8 mouse cellular contexts compared by ENCODE assay signal in the genomic region with DNA sequence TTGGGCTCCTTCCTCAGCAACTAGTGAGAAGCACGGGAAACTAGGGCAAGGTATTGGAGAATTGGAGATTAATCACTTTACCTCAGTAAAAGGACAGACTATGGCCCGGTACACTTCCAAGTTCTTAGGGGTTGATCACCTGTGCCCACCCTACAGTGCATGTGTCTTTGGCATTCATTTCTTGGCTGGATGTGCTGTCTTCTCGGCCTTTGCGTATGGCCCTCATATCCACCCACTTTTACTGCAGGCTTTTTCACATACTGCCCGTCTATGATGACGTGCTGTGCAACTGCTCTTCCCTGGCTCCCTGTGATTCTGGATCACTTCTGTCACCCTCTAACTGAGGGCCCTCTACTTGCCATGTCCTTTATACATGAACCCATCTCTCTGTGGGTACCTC. TPM values are rescaled to one million over a fixed set of nuclear protein-coding genes. Genes with fewer than 3 reads are reported as not detected.
DNase-seq lines count a peak whose midpoint lies in the region; ATAC-seq and TF ChIP-seq lines count a peak whose summit lies in the region.

No protein-coding gene starts in this region.

- TF ChIP-seq CTCF in liver, postnatal 0 days (IDR thresholded peaks at IDR 0.05; ENCODE audit: low read depth) = no peak

- no peak for ATAC-seq in heart, embryonic 14.5 days (ENCODE audit: insufficient number of reproducible peaks, insufficient read depth, low FRiP score, low read depth)
- no peak for ATAC-seq in forebrain, embryonic 16.5 days
- no peak for ATAC-seq in liver, postnatal 0 days

- in situ Hi-C loops in ES-E14 (cut with MboI; ENCODE audit: low sequenced_read_pairs in 2 of 2, unreplicated experiment in 2 of 2) = no loop called here

- DNase-seq in heart, postnatal 36 days = no peak
- DNase-seq in ES-E14 (ENCODE audit: low read depth, low spot score) = no peak
- DNase-seq in liver, postnatal 0 days = no peak
- no peak for DNase-seq in left cerebral cortex, postnatal 10 days (ENCODE audit: extremely low spot score in 1 of 2, low spot score in 2 of 2)
- DNase-seq in gastrocnemius, postnatal 10 days = no peak
- DNase-seq in right cerebral cortex, postnatal 4 days = no peak

- H3K36me3 ChIP-seq in heart, embryonic 14.5 days (ENCODE audit: control insufficient read depth, insufficient read depth, low read length) = 0 out of 2 replicates have a peak, but pooled peaks cover under 1% of the 10 kb centered on the region
- H3K36me3 ChIP-seq in ES-E14 (ENCODE audit: control insufficient read depth, insufficient read depth, low read length, poor library complexity, severe bottlenecking) = peaks cover 2% of the 10 kb centered on the region
- H3K36me3 ChIP-seq in forebrain, embryonic 16.5 days (ENCODE audit: control insufficient read depth, insufficient read depth) = no peaks in the 10 kb centered on the region
- H3K36me3 ChIP-seq in liver, postnatal 0 days (replicated peaks; ENCODE audit: insufficient read depth, low read length) = no peaks in the 10 kb centered on the region

- no peaks in the 10 kb centered on the region for H3K27me3 ChIP-seq in heart, embryonic 14.5 days (ENCODE audit: control insufficient read depth, insufficient read depth, low read length)
- H3K27me3 ChIP-seq in forebrain, embryonic 16.5 days (replicated peaks; ENCODE audit: control insufficient read depth, insufficient read depth, low read length) = no peaks in the 10 kb centered on the region
- H3K27me3 ChIP-seq in liver, postnatal 0 days (ENCODE audit: insufficient read depth, low read length) = no peaks in the 10 kb centered on the region

- no peak overlapping the region for H3K9ac ChIP-seq in heart, embryonic 14.5 days (ENCODE audit: low read length)
- peak overlapping the region; percentile 2; the same call in 1 of the 2 replicates for H3K9ac ChIP-seq in ES-E14 (ENCODE audit: insufficient read depth, low read depth, low read length, poor library complexity, severe bottlenecking)
- no peak overlapping the region for H3K9ac ChIP-seq in forebrain, embryonic 16.5 days (replicated peaks; ENCODE audit: low read depth, low read length)
- no peak overlapping the region for H3K9ac ChIP-seq in liver, postnatal 0 days (replicated peaks)

- peaks cover 2 to 12% of the 10 kb centered on the region in 2 experiments; a peak in 3 of 4 replicates for H3K4me1 ChIP-seq in heart, embryonic 14.5 days (ENCODE audit: control insufficient read depth in 2 of 2, insufficient read depth in 2 of 2, low read length in 2 of 2)
- peaks cover 0 to 3% of the 10 kb centered on the region in 2 experiments; a peak in 1 of 4 replicates for H3K4me1 ChIP-seq in ES-E14 (ENCODE audit: control insufficient read depth in 2 of 2, insufficient read depth in 2 of 2, low read length in 2 of 2, poor library complexity in 1 of 2)
- peaks cover 23% of the 10 kb centered on the region for H3K4me1 ChIP-seq in forebrain, embryonic 16.5 days (replicated peaks; ENCODE audit: control insufficient read depth, insufficient read depth, low read length)
- peaks cover 19% of the 10 kb centered on the region for H3K4me1 ChIP-seq in liver, postnatal 0 days (ENCODE audit: insufficient read depth)

- 80% methylated on average over 6 of the region's 6 CpGs for WGBS in heart, embryonic 14.5 days
- WGBS in forebrain, embryonic 16.5 days = 89% methylated on average over 6 of the region's 6 CpGs
- WGBS in liver, postnatal 0 days (ENCODE audit: insufficient replicate concordance) = 87% methylated on average over 6 of the region's 6 CpGs

- H3K27ac ChIP-seq in heart, embryonic 14.5 days (replicated peaks in 1 of 2; ENCODE audit: control insufficient read depth in 1 of 2, insufficient read depth in 1 of 2, low read depth in 2 of 2, low read length in 2 of 2) = no peak overlapping the region
- no peak overlapping the region for H3K27ac ChIP-seq in ES-E14 (ENCODE audit: insufficient read depth, low read depth, low read length, poor library complexity, severe bottlenecking)
- H3K27ac ChIP-seq in forebrain, embryonic 16.5 days (ENCODE audit: low read length) = no peak overlapping the region
- H3K27ac ChIP-seq in liver, postnatal 0 days (ENCODE audit: low read depth) = 0 out of 2 replicates have a peak overlapping the region, but pooled peaks have one; percentile 36

- intact Hi-C loops in heart, postnatal 36 days (cut with DNase I) = loop anchor here (1.0 to 2.0 kb wide), 2 partner anchors 19 to 44 kb away; a partner anchor contains a TSS
- intact Hi-C loops in left cerebral cortex, postnatal 10 days (cut with DNase I) = no loop called here

- peak overlapping the region; percentile 88 for H3K4me2 ChIP-seq in heart, embryonic 14.5 days (ENCODE audit: low read length)
- peak overlapping the region; percentile 54 for H3K4me2 ChIP-seq in forebrain, embryonic 16.5 days (ENCODE audit: low read length)
- H3K4me2 ChIP-seq in liver, postnatal 0 days (ENCODE audit: low read depth, low read length) = peak overlapping the region; percentile 81; the same call in 1 of the 2 replicates

- peak overlapping the region in 1 of 2 experiments; percentile 84; a peak in 1 of 4 replicates for H3K4me3 ChIP-seq in heart, embryonic 14.5 days (ENCODE audit: control insufficient read depth in 1 of 2, insufficient read depth in 1 of 2, low read depth in 1 of 2, low read length in 2 of 2)
- peak overlapping the region in 1 of 2 experiments; percentile 73; a peak in 2 of 4 replicates for H3K4me3 ChIP-seq in ES-E14 (ENCODE audit: insufficient read depth in 1 of 2, low read depth in 1 of 2, low read length in 2 of 2, poor library complexity in 1 of 2, severe bottlenecking in 1 of 2)
- H3K4me3 ChIP-seq in forebrain, embryonic 16.5 days (replicated peaks; ENCODE audit: low read length) = peak overlapping the region; percentile 99
- H3K4me3 ChIP-seq in liver, postnatal 0 days (ENCODE audit: low read depth, low read length) = peak overlapping the region; percentile 91

- no peak for TF ChIP-seq EP300 in liver, postnatal 0 days (IDR thresholded peaks at IDR 0.05; ENCODE audit: low read depth)

- H3K9me3 ChIP-seq in heart, embryonic 14.5 days (ENCODE audit: control insufficient read depth, low read length) = peaks cover 8% of the 10 kb centered on the region; the same call in 1 of the 2 replicates
- no peaks in the 10 kb centered on the region for H3K9me3 ChIP-seq in ES-E14 (ENCODE audit: control insufficient read depth, insufficient read depth, low read depth, low read length)
- no peaks in the 10 kb centered on the region for H3K9me3 ChIP-seq in forebrain, embryonic 16.5 days (ENCODE audit: control insufficient read depth, low read length)
- no peaks in the 10 kb centered on the region; the same call in 1 of the 2 replicates for H3K9me3 ChIP-seq in liver, postnatal 0 days (ENCODE audit: low read length)

TF ChIP-seq in ES-E14, 5 proteins besides CTCF, POLR2A, EP300 and RAD21 (continues in another document):
- TF ChIP-seq ZNF384 (IDR thresholded peaks at IDR 0.05; ENCODE audit: low read depth, low read length) = 0 out of 2 replicates have a peak, but pooled peaks have one; percentile 4
- no peak for TF ChIP-seq MAFK (IDR thresholded peaks at IDR 0.05; ENCODE audit: insufficient read depth, low read depth, low read length)
- no peak for TF ChIP-seq ZC3H11A (IDR thresholded peaks at IDR 0.05; ENCODE audit: borderline replicate concordance, low read depth, low read length)
- no peak for TF ChIP-seq HCFC1 (IDR thresholded peaks at IDR 0.05; ENCODE audit: borderline replicate concordance, insufficient read depth, low read length)

RNA-seq across cellular contexts. Expression of a gene that starts 1.0 kb away (rescaled TPM):
- 10.1 and 11.7 TPM in 2 replicates for polyA plus RNA-seq in heart, embryonic 14.5 days (2014; fragmentation: Nextera tagmentation; extraction: Ambion mirVana)
- total RNA-seq in heart, postnatal 36 days (2021) = 10 to 100 TPM; 47.5 to 51.6 TPM
- total RNA-seq in ES-E14 (2012; rRNA removed) = 40.2 and 53.8 TPM in 2 replicates
- 13.8 and 16.4 TPM in 2 replicates for polyA plus RNA-seq in forebrain, embryonic 16.5 days (2015; fragmentation: Nextera tagmentation; extraction: Ambion mirVana)
- polyA plus RNA-seq in liver, postnatal 0 days (2015; fragmentation: Nextera tagmentation; extraction: Ambion mirVana) = 4.4 and 4.5 TPM in 2 replicates
- 10 to 100 TPM; 63.0 to 63.8 TPM for total RNA-seq in left cerebral cortex, postnatal 10 days (2021)
- 10 to 100 TPM; 44.2 to 47.7 TPM for total RNA-seq in gastrocnemius, postnatal 10 days (2021)

RNA-seq across cellular contexts. Expression of a gene that starts 19.7 kb away (rescaled TPM):
- polyA plus RNA-seq in heart, embryonic 14.5 days (2014; fragmentation: Nextera tagmentation; extraction: Ambion mirVana) = 148 and 154 TPM in 2 replicates
- 100 to 1,000 TPM; 106 to 115 TPM for total RNA-seq in heart, postnatal 36 days (2021)
- total RNA-seq in ES-E14 (2012; rRNA removed) = 296 and 312 TPM in 2 replicates
- polyA plus RNA-seq in forebrain, embryonic 16.5 days (2015; fragmentation: Nextera tagmentation; extraction: Ambion mirVana) = 186 and 212 TPM in 2 replicates
- polyA plus RNA-seq in liver, postnatal 0 days (2015; fragmentation: Nextera tagmentation; extraction: Ambion mirVana) = 116 and 123 TPM in 2 replicates
- 100 to 1,000 TPM; 120 to 123 TPM for total RNA-seq in left cerebral cortex, postnatal 10 days (2021)
- 100 to 1,000 TPM; 192 to 197 TPM for total RNA-seq in gastrocnemius, postnatal 10 days (2021)

RNA-seq across cellular contexts. Expression of a gene that starts 32.9 kb away (rescaled TPM):
- 64.1 and 67.9 TPM in 2 replicates for polyA plus RNA-seq in heart, embryonic 14.5 days (2014; fragmentation: Nextera tagmentation; extraction: Ambion mirVana)
- total RNA-seq in heart, postnatal 36 days (2021) = 10 to 100 TPM; 69.5 to 75.1 TPM
- 154 and 162 TPM in 2 replicates for total RNA-seq in ES-E14 (2012; rRNA removed)
- polyA plus RNA-seq in forebrain, embryonic 16.5 days (2015; fragmentation: Nextera tagmentation; extraction: Ambion mirVana) = 63.4 and 64.3 TPM in 2 replicates
- 50.3 and 54.1 TPM in 2 replicates for polyA plus RNA-seq in liver, postnatal 0 days (2015; fragmentation: Nextera tagmentation; extraction: Ambion mirVana)
- 10 to 100 TPM; 45.7 to 50.5 TPM for total RNA-seq in left cerebral cortex, postnatal 10 days (2021)
- total RNA-seq in gastrocnemius, postnatal 10 days (2021) = 10 to 100 TPM; 47.3 to 55.6 TPM

RNA-seq across cellular contexts. Expression of a gene that starts 39.9 kb away (rescaled TPM):
- 0.15 TPM in 1 of 2 replicates, not detected in the other for polyA plus RNA-seq in heart, embryonic 14.5 days (2014; fragmentation: Nextera tagmentation; extraction: Ambion mirVana)
- total RNA-seq in heart, postnatal 36 days (2021) = under 1 TPM in 1 of 2 experiments, not detected in 1; 0.08 TPM
- total RNA-seq in ES-E14 (2012; rRNA removed) = 0.05 and 0.22 TPM in 2 replicates
- not detected in 2 replicates for polyA plus RNA-seq in forebrain, embryonic 16.5 days (2015; fragmentation: Nextera tagmentation; extraction: Ambion mirVana)
- polyA plus RNA-seq in liver, postnatal 0 days (2015; fragmentation: Nextera tagmentation; extraction: Ambion mirVana) = 0.74 and 0.75 TPM in 2 replicates
- total RNA-seq in left cerebral cortex, postnatal 10 days (2021) = not detected
- under 1 TPM in 1 of 2 experiments, not detected in 1; 0.18 TPM for total RNA-seq in gastrocnemius, postnatal 10 days (2021)

RNA-seq across cellular contexts. Expression of a gene that starts 43.7 kb away (rescaled TPM):
- polyA plus RNA-seq in heart, embryonic 14.5 days (2014; fragmentation: Nextera tagmentation; extraction: Ambion mirVana) = 18.5 and 19.3 TPM in 2 replicates
- total RNA-seq in heart, postnatal 36 days (2021) = 10 to 100 TPM; 10.2 to 12.3 TPM
- 33.6 and 40.1 TPM in 2 replicates for total RNA-seq in ES-E14 (2012; rRNA removed)
- 43.5 and 49.4 TPM in 2 replicates for polyA plus RNA-seq in forebrain, embryonic 16.5 days (2015; fragmentation: Nextera tagmentation; extraction: Ambion mirVana)
- 12.3 and 13.2 TPM in 2 replicates for polyA plus RNA-seq in liver, postnatal 0 days (2015; fragmentation: Nextera tagmentation; extraction: Ambion mirVana)
- total RNA-seq in left cerebral cortex, postnatal 10 days (2021) = 10 to 100 TPM; 17.0 to 17.3 TPM
- total RNA-seq in gastrocnemius, postnatal 10 days (2021) = 10 to 100 TPM; 10.7 to 15.0 TPM
